Mouse (Mus musculus): ENCODE measurements at regions not wholly inside any gene's neighbourhood (a gene's known extent, or its start where the extent isn't known, plus 50 kb on each side); places are given as distances from the start of the nearest gene placed in this dataset.
A peak's percentile ranks its signal among the peaks of the same experiment; 100 is the strongest.

GRCm38 (mm10) chrX:167012891-167013290 is 196.2 kb downstream of the Tmsb4x start:
- ATAC-seq (replicated peaks; ENCODE audit: insufficient number of reproducible peaks, low FRiP score, low TSS enrichment, poor library complexity, severe bottlenecking) = no peak

- ATAC-seq (replicated peaks; ENCODE audit: insufficient number of reproducible peaks, low FRiP score, low TSS enrichment, poor library complexity, severe bottlenecking) = no peak
Measured at GRCm38 (mm10) chrX:167011977-167012542, 197.1 kb downstream of the Tmsb4x start.

- ATAC-seq (replicated peaks; ENCODE audit: insufficient number of reproducible peaks, low FRiP score, low TSS enrichment, poor library complexity, severe bottlenecking) = no peak
Measured at GRCm38 (mm10) chrX:166995855-166996254, 213.3 kb downstream of the Tmsb4x start.

GRCm38 (mm10) chrX:166981003-166981402 is 228.1 kb downstream of the Tmsb4x start:
- ATAC-seq (replicated peaks; ENCODE audit: insufficient number of reproducible peaks, low FRiP score, low TSS enrichment, poor library complexity, severe bottlenecking) = no peak

- ATAC-seq (replicated peaks; ENCODE audit: insufficient number of reproducible peaks, low FRiP score, low TSS enrichment, poor library complexity, severe bottlenecking) = no peak
Measured at GRCm38 (mm10) chrX:166980504-166980903, 228.6 kb downstream of the Tmsb4x start.

- no peak for ATAC-seq (replicated peaks; ENCODE audit: insufficient number of reproducible peaks, low FRiP score, low TSS enrichment, poor library complexity, severe bottlenecking)
Measured at GRCm38 (mm10) chrX:166977029-166977428, 232.1 kb downstream of the Tmsb4x start.

GRCm38 (mm10) chrX:166971721-166972120 is 237.4 kb downstream of the Tmsb4x start:
- ATAC-seq (replicated peaks; ENCODE audit: insufficient number of reproducible peaks, low FRiP score, low TSS enrichment, poor library complexity, severe bottlenecking) = no peak

GRCm38 (mm10) chrX:166964656-166965582 is 244.2 kb downstream of the Tmsb4x start:
- ATAC-seq (replicated peaks; ENCODE audit: insufficient number of reproducible peaks, low FRiP score, low TSS enrichment, poor library complexity, severe bottlenecking) = no peak

GRCm38 (mm10) chrX:166952528-166953189 is 256.5 kb downstream of the Tmsb4x start:
- ATAC-seq (replicated peaks; ENCODE audit: insufficient number of reproducible peaks, low FRiP score, low TSS enrichment, poor library complexity, severe bottlenecking) = peak; percentile 78

- ATAC-seq (replicated peaks; ENCODE audit: insufficient number of reproducible peaks, low FRiP score, low TSS enrichment, poor library complexity, severe bottlenecking) = no peak
Measured at GRCm38 (mm10) chrX:166951011-166951410, 258.1 kb downstream of the Tmsb4x start.

GRCm38 (mm10) chrX:166945915-166946314 is 263.2 kb downstream of the Tmsb4x start:
- 0 out of 2 replicates have a peak, but pooled peaks have one; percentile 27 for ATAC-seq (replicated peaks; ENCODE audit: insufficient number of reproducible peaks, low FRiP score, low TSS enrichment, poor library complexity, severe bottlenecking)

GRCm38 (mm10) chrX:166945476-166945875 is 263.6 kb downstream of the Tmsb4x start:
- ATAC-seq (replicated peaks; ENCODE audit: insufficient number of reproducible peaks, low FRiP score, low TSS enrichment, poor library complexity, severe bottlenecking) = peak; percentile 83

- ATAC-seq (replicated peaks; ENCODE audit: insufficient number of reproducible peaks, low FRiP score, low TSS enrichment, poor library complexity, severe bottlenecking) = no peak
Measured at GRCm38 (mm10) chrX:166933766-166934165, 275.3 kb downstream of the Tmsb4x start.

GRCm38 (mm10) chrX:166932472-166932871 is 276.6 kb downstream of the Tmsb4x start:
- ATAC-seq (replicated peaks; ENCODE audit: insufficient number of reproducible peaks, low FRiP score, low TSS enrichment, poor library complexity, severe bottlenecking) = no peak

- no peak for ATAC-seq (replicated peaks; ENCODE audit: insufficient number of reproducible peaks, low FRiP score, low TSS enrichment, poor library complexity, severe bottlenecking)
Measured at GRCm38 (mm10) chrX:166931048-166931447, 278.1 kb downstream of the Tmsb4x start.

- ATAC-seq (replicated peaks; ENCODE audit: insufficient number of reproducible peaks, low FRiP score, low TSS enrichment, poor library complexity, severe bottlenecking) = no peak
Measured at GRCm38 (mm10) chrX:166929716-166930420, 279.2 kb downstream of the Tmsb4x start.

- no peak for ATAC-seq (replicated peaks; ENCODE audit: insufficient number of reproducible peaks, low FRiP score, low TSS enrichment, poor library complexity, severe bottlenecking)
Measured at GRCm38 (mm10) chrX:166915356-166915953, 293.7 kb downstream of the Tmsb4x start.

GRCm38 (mm10) chrX:166906602-166907001 is 302.5 kb downstream of the Tmsb4x start:
- ATAC-seq (replicated peaks; ENCODE audit: insufficient number of reproducible peaks, low FRiP score, low TSS enrichment, poor library complexity, severe bottlenecking) = no peak

- ATAC-seq (replicated peaks; ENCODE audit: insufficient number of reproducible peaks, low FRiP score, low TSS enrichment, poor library complexity, severe bottlenecking) = no peak
Measured at GRCm38 (mm10) chrX:166900761-166901160, 308.4 kb downstream of the Tmsb4x start.

All from monocyte, adult 5-6 weeks (primary cell).